Mouse (Mus musculus) G1E (cell line): Measurements from ENCODE around the gene Rsbn1l.

Experiments
- CTCF ChIP-seq: IDR thresholded peaks from 2 replicates; pipeline ENCODE4 v1.5.1; 2012; ENCODE audit warnings: low read depth, low read length, inconsistent platforms, mixed read lengths
- GATA2 ChIP-seq: IDR thresholded peaks from 2 replicates; pipeline ENCODE4 v1.6.1; 2012; ENCODE audit warnings: low read depth, low read length, inconsistent platforms, borderline replicate concordance
- TAL1 ChIP-seq: conservative IDR thresholded peaks from 2 replicates; pipeline ENCODE4 v1.6.1; 2012; ENCODE audit warnings: low read depth, low read length, inconsistent platforms, mixed read lengths

- TF ChIP-seq CTCF (no peak), TAL1 (no peak), GATA2 (no peak)
Measured at GRCm38 (mm10) chr5:20873146-20873545, 83.1 kb downstream of the Rsbn1l start.
